Mouse (Mus musculus) embryonic facial prominence, embryonic 14.5 days (tissue): ENCODE measurements around the gene Rec8. TPM values are rescaled to one million over a fixed set of nuclear protein-coding genes. Genes with fewer than 3 reads are reported as not detected.

ENCODE experiments used
- ATAC-seq: fragments of 200-750 bp; cut with Nextera tagmentation; 2 replicates; pipeline ENCODE4 v1.8.0; 2017; ENCODE audit warnings: low read depth, moderate number of reproducible peaks, moderate TSS enrichment
- DNase-seq: peaks from one replicate; pipeline ENCODE4 v3.0.0-alpha.2; 2015; ENCODE audit warnings: low spot score
- H3K27ac ChIP-seq: fragments of 300-500 bp; sonication (generic); replicated peaks from 2 replicates; pipeline ENCODE4 v1.5.1; 2014; ENCODE audit warnings: low read depth, mild to moderate bottlenecking, low read length, moderate library complexity
- H3K27me3 ChIP-seq: fragments of 300-500 bp; sonication (generic); replicated peaks from 2 replicates; pipeline ENCODE4 v1.6.1; 2014; ENCODE audit warnings: low read length; ENCODE audit not compliant: control insufficient read depth, insufficient read depth
- H3K36me3 ChIP-seq: fragments of 300-500 bp; sonication (generic); 2 replicates; pipeline ENCODE4 v1.6.1; 2014; ENCODE audit warnings: low read length, mixed read lengths; ENCODE audit not compliant: control insufficient read depth, insufficient read depth
- H3K4me1 ChIP-seq: fragments of 300-500 bp; sonication (generic); 2 replicates; pipeline ENCODE4 v1.6.1; 2014; ENCODE audit warnings: antibody characterized with exemption, low read length; ENCODE audit not compliant: control insufficient read depth, insufficient read depth
- H3K4me2 ChIP-seq: fragments of 300-500 bp; sonication (generic); 2 replicates; pipeline ENCODE4 v1.6.1; 2014; ENCODE audit warnings: low read depth, mild to moderate bottlenecking, low read length, moderate library complexity, mixed read lengths
- H3K4me3 ChIP-seq: fragments of 300-500 bp; sonication (generic); 2 replicates; pipeline ENCODE4 v1.5.1; 2014; ENCODE audit warnings: low read depth, mild to moderate bottlenecking, low read length
- H3K9ac ChIP-seq: fragments of 300-500 bp; sonication (generic); 2 replicates; pipeline ENCODE4 v1.6.1; 2014; ENCODE audit warnings: low read depth, mild to moderate bottlenecking, low read length, moderate library complexity, mixed read lengths
- H3K9me3 ChIP-seq: fragments of 300-500 bp; sonication (generic); 2 replicates; pipeline ENCODE4 v1.6.1; 2016; ENCODE audit warnings: low read length; ENCODE audit not compliant: control insufficient read depth
- whole genome bisulfite sequencing: fragments of 180-500 bp; shearing (Covaris S2); extraction: QIAGEN DNeasy Blood & Tissue Kit; methylation state at CpG from one replicate; pipeline ENCODE4 v1.1.7; 2014; 5-methylcytosine and 5-hydroxymethylcytosine counted together
- polyA plus RNA-seq: library from polyadenylated mRNA; unstranded; fragments of >200 nt; fragmentation: Nextera tagmentation; extraction: Ambion mirVana; gene quantifications from 2 replicates; pipeline ENCODE4 v1.2.1, GENCODE M21; 2014

Rec8 gene
- polyA plus RNA-seq, 1 experiment from 2014 or later: 2.3 TPM

- H3K9ac ChIP-seq: peak overlapping the region; percentile 82
- H3K4me1 ChIP-seq: peaks cover 13% of the 10 kb centered on the region; the same call in 1 of the 2 replicates
- ATAC-seq: peak; percentile 35
- WGBS: 31% methylated on average over 2 of the region's 2 CpGs
- peak overlapping the region; percentile 78 for H3K4me3 ChIP-seq
- H3K4me2 ChIP-seq: peak overlapping the region; percentile 65
- no peak for DNase-seq
- peaks cover 37% of the 10 kb centered on the region for H3K36me3 ChIP-seq
- peak overlapping the region; percentile 59 for H3K27ac ChIP-seq
- H3K9me3 ChIP-seq: no peaks in the 10 kb centered on the region
- H3K27me3 ChIP-seq: no peaks in the 10 kb centered on the region
Observed at GRCm38 (mm10) chr14:55660636-55661035, 42.8 kb downstream of the Rec8 start.

- DNase-seq (no peak), ATAC-seq (peak; percentile 65)
- WGBS: 0% methylated on average over 9 of the region's 12 CpGs
- H3K27me3 ChIP-seq: no peaks in the 10 kb centered on the region
- H3K4me1 ChIP-seq: peaks cover 14% of the 10 kb centered on the region
- peak overlapping the region; percentile 64 for H3K4me3 ChIP-seq
- H3K36me3 ChIP-seq: peaks cover 34% of the 10 kb centered on the region
- H3K4me2 ChIP-seq: peak overlapping the region; percentile 95
- H3K27ac ChIP-seq: peak overlapping the region; percentile 86
- H3K9me3 ChIP-seq: no peaks in the 10 kb centered on the region
- peak overlapping the region; percentile 80 for H3K9ac ChIP-seq
Observed at GRCm38 (mm10) chr14:55671486-55671832, 53.6 kb downstream of the Rec8 start.

GRCm38 (mm10) chr14:55671833-55672740 lies 54.2 kb downstream of the Rec8 start, which contains the start of the genes Gmpr2 and Nedd8:
Gmpr2 (plus strand) TSS chr14:55671941.
Nedd8 (minus strand) TSS chr14:55672124.
- peak; percentile 98 for ATAC-seq
- no peaks in the 10 kb centered on the region for H3K27me3 ChIP-seq
- DNase-seq: peak; percentile 99
- no peaks in the 10 kb centered on the region for H3K9me3 ChIP-seq
- H3K4me3 ChIP-seq: peak within 1 kb of the TSS; percentile 64
- peak within 1 kb of the TSS; percentile 86 for H3K27ac ChIP-seq
- H3K9ac ChIP-seq: peak within 1 kb of the TSS; percentile 80
- peaks cover 35% of the 10 kb centered on the region for H3K36me3 ChIP-seq
- peak within 1 kb of the TSS; percentile 95 for H3K4me2 ChIP-seq
- H3K4me1 ChIP-seq: peaks cover 14% of the 10 kb centered on the region
- WGBS: 1% methylated on average over 36 of the region's 38 CpGs

GRCm38 (mm10) chr14:55672741-55673060 lies 54.9 kb downstream of the Rec8 start:
- Histone ChIP-seq H3K4me1 (peaks cover 14% of the 10 kb centered on the region), H3K4me3 (peak overlapping the region; percentile 64), H3K9ac (peak overlapping the region; percentile 80), H3K9me3 (no peaks in the 10 kb centered on the region), H3K36me3 (peaks cover 42% of the 10 kb centered on the region), H3K27me3 (no peaks in the 10 kb centered on the region), H3K4me2 (peak overlapping the region; percentile 95), H3K27ac (no peak overlapping the region)
- 71% methylated on average over 7 of the region's 7 CpGs for WGBS
- no peak for ATAC-seq
- DNase-seq: no peak

Other genes with a start within 250 kb of the Rec8 start
- 46.9 and 47.4 TPM in 2 replicates for gene Dhrs4, start 139.3 kb upstream of the Rec8 start, polyA plus RNA-seq
- 3.4 and 3.9 TPM in 2 replicates for gene Carmil3, start 127.4 kb upstream of the Rec8 start, polyA plus RNA-seq
- 3.7 and 5.2 TPM in 2 replicates for gene Cpne6, start 107.6 kb upstream of the Rec8 start, polyA plus RNA-seq
- gene Nrl, start 93.1 kb upstream of the Rec8 start, polyA plus RNA-seq: not detected in 2 replicates
- 28.1 and 32.7 TPM in 2 replicates for gene Pck2, start 77.8 kb upstream of the Rec8 start, polyA plus RNA-seq
- gene Dcaf11, start 58.0 kb upstream of the Rec8 start, polyA plus RNA-seq: 55.1 and 57.7 TPM in 2 replicates
- 1.1 and 1.2 TPM in 2 replicates for gene A730061H03Rik, start 57.6 kb upstream of the Rec8 start, polyA plus RNA-seq
- 36.5 and 46.9 TPM in 2 replicates for gene Fitm1, start 42.4 kb upstream of the Rec8 start, polyA plus RNA-seq
- 119 and 123 TPM in 2 replicates for gene Psme1, start 39.9 kb upstream of the Rec8 start, polyA plus RNA-seq
- gene Emc9, start 32.7 kb upstream of the Rec8 start, polyA plus RNA-seq: 9.9 and 12.6 TPM in 2 replicates
- gene Psme2, start 26.9 kb upstream of the Rec8 start, polyA plus RNA-seq: 249 TPM in 2 replicates
- 11.7 and 13.7 TPM in 2 replicates for gene Rnf31, start 26.3 kb upstream of the Rec8 start, polyA plus RNA-seq
- 10.8 and 12.1 TPM in 2 replicates for gene Irf9, start 14.5 kb upstream of the Rec8 start, polyA plus RNA-seq
- gene Ipo4, start 17.9 kb downstream of the Rec8 start, polyA plus RNA-seq: 127 and 134 TPM in 2 replicates
- gene Gm49378, start 19.9 kb downstream of the Rec8 start, polyA plus RNA-seq: 0.79 and 2.8 TPM in 2 replicates
- gene Tm9sf1, start 25.8 kb downstream of the Rec8 start, polyA plus RNA-seq: 106 and 108 TPM in 2 replicates
- gene Tssk4, start 32.1 kb downstream of the Rec8 start, polyA plus RNA-seq: 0.97 and 1.0 TPM in 2 replicates
- gene Mdp1, start 42.5 kb downstream of the Rec8 start, polyA plus RNA-seq: 42.6 and 48.3 TPM in 2 replicates
- gene Gmpr2, start 53.9 kb downstream of the Rec8 start, polyA plus RNA-seq: 49.6 and 54.8 TPM in 2 replicates
- gene Nedd8, start 54.1 kb downstream of the Rec8 start, polyA plus RNA-seq: 524 and 534 TPM in 2 replicates
- 32.2 and 36.2 TPM in 2 replicates for gene Tinf2, start 63.8 kb downstream of the Rec8 start, polyA plus RNA-seq
- 7.1 and 8.0 TPM in 2 replicates for gene Tgm1, start 95.9 kb downstream of the Rec8 start, polyA plus RNA-seq
- 20.7 and 20.9 TPM in 2 replicates for gene Rabggta, start 104.2 kb downstream of the Rec8 start, polyA plus RNA-seq
- gene Dhrs1, start 127.7 kb downstream of the Rec8 start, polyA plus RNA-seq: 76.5 and 83.8 TPM in 2 replicates
- gene Nop9, start 127.7 kb downstream of the Rec8 start, polyA plus RNA-seq: 32.6 and 36.9 TPM in 2 replicates
- gene Cideb, start 140.4 kb downstream of the Rec8 start, polyA plus RNA-seq: 0.33 and 0.59 TPM in 2 replicates
- 0.47 and 0.51 TPM in 2 replicates for gene Ltb4r2, start 143.4 kb downstream of the Rec8 start, polyA plus RNA-seq
- gene Ltb4r1, start 147.9 kb downstream of the Rec8 start, polyA plus RNA-seq: 0.24 and 0.56 TPM in 2 replicates
- gene Adcy4, start 166.1 kb downstream of the Rec8 start, polyA plus RNA-seq: 13.4 and 16.2 TPM in 2 replicates
- 32.0 and 35.3 TPM in 2 replicates for gene Ripk3, start 170.8 kb downstream of the Rec8 start, polyA plus RNA-seq
- 56.5 and 74.7 TPM in 2 replicates for gene Nfatc4, start 205.1 kb downstream of the Rec8 start, polyA plus RNA-seq
- 15.6 and 19.5 TPM in 2 replicates for gene Nynrin, start 236.0 kb downstream of the Rec8 start, polyA plus RNA-seq